7 mouse cellular contexts compared by ENCODE assay signal in genomic region chr14:20694884-20695760, GRCm38 (mm10). TPM values are rescaled to one million over a fixed set of nuclear protein-coding genes. Genes with fewer than 3 reads are reported as not detected.
DNase-seq lines count a peak whose midpoint lies in the region; ATAC-seq and TF ChIP-seq lines count a peak whose summit lies in the region.

Gene Fut11, plus strand, starts transcription at chr14:20694968.

- ATAC-seq in embryonic facial prominence, embryonic 11.5 days (replicated peaks; ENCODE audit: insufficient number of reproducible peaks, low FRiP score, low TSS enrichment, low read depth) = peak; percentile 93
- peak; percentile 91 for ATAC-seq in limb, embryonic 11.5 days (ENCODE audit: insufficient number of reproducible peaks, low FRiP score, low TSS enrichment, low read depth)
- peak; percentile 95 for ATAC-seq in midbrain, embryonic 13.5 days

- H3K9me3 ChIP-seq in embryonic facial prominence, embryonic 11.5 days (replicated peaks; ENCODE audit: control insufficient read depth, low read length) = no peaks in the 10 kb centered on the region
- no peaks in the 10 kb centered on the region for H3K9me3 ChIP-seq in limb, embryonic 11.5 days (ENCODE audit: control insufficient read depth, low read length)
- no peaks in the 10 kb centered on the region for H3K9me3 ChIP-seq in midbrain, embryonic 13.5 days

- DNase-seq in adrenal gland, postnatal 25 days = peak; percentile 91
- peak; percentile 93 for DNase-seq in embryonic facial prominence, embryonic 11.5 days (ENCODE audit: low spot score)
- peak; percentile 99 for DNase-seq in heart, adult 11 months
- DNase-seq in kidney, adult 18-20 months = peak; percentile 76
- peak; percentile 88 for DNase-seq in limb, embryonic 11.5 days (ENCODE audit: low spot score)

- no peak for TF ChIP-seq CTCF in small intestine, adult 2 months (IDR thresholded peaks at IDR 0.05; ENCODE audit: extremely low read depth, insufficient read length, insufficient replicate concordance, low read depth, low read length)

- H3K27ac ChIP-seq in embryonic facial prominence, embryonic 11.5 days (replicated peaks; ENCODE audit: low read depth, low read length) = peak within 1 kb of the TSS; percentile 81
- peak within 1 kb of the TSS; percentile 93 for H3K27ac ChIP-seq in limb, embryonic 11.5 days (replicated peaks; ENCODE audit: low read depth, low read length)
- peak within 1 kb of the TSS; percentile 98 for H3K27ac ChIP-seq in midbrain, embryonic 13.5 days
- peak within 1 kb of the TSS; percentile 84 for H3K27ac ChIP-seq in small intestine, adult 2 months (ENCODE audit: insufficient read depth, low read depth, low read length)

- H3K9ac ChIP-seq in embryonic facial prominence, embryonic 11.5 days (replicated peaks; ENCODE audit: low read length) = peak within 1 kb of the TSS; percentile 63
- peak within 1 kb of the TSS; percentile 83 for H3K9ac ChIP-seq in limb, embryonic 11.5 days (ENCODE audit: low read length)
- H3K9ac ChIP-seq in midbrain, embryonic 13.5 days (replicated peaks) = peak within 1 kb of the TSS; percentile 89

- H3K4me3 ChIP-seq in embryonic facial prominence, embryonic 11.5 days (ENCODE audit: low read depth, low read length) = peak within 1 kb of the TSS; percentile 64
- peak within 1 kb of the TSS; percentile 72 for H3K4me3 ChIP-seq in limb, embryonic 11.5 days (ENCODE audit: low read depth, low read length)
- peak within 1 kb of the TSS; percentile 83 for H3K4me3 ChIP-seq in midbrain, embryonic 13.5 days (replicated peaks)
- peak within 1 kb of the TSS; percentile 82 for H3K4me3 ChIP-seq in small intestine, adult 2 months (ENCODE audit: low read depth, low read length)

- no peaks in the 10 kb centered on the region for H3K27me3 ChIP-seq in embryonic facial prominence, embryonic 11.5 days (ENCODE audit: control insufficient read depth, insufficient read depth, low read length)
- H3K27me3 ChIP-seq in limb, embryonic 11.5 days (ENCODE audit: control insufficient read depth, insufficient read depth, low read length) = no peaks in the 10 kb centered on the region
- H3K27me3 ChIP-seq in midbrain, embryonic 13.5 days = no peaks in the 10 kb centered on the region
- no peaks in the 10 kb centered on the region for H3K27me3 ChIP-seq in small intestine, adult 2 months (ENCODE audit: control insufficient read depth, insufficient read depth, low read length)

- H3K4me1 ChIP-seq in embryonic facial prominence, embryonic 11.5 days (ENCODE audit: control insufficient read depth, insufficient read depth, low read length) = no peaks in the 10 kb centered on the region
- H3K4me1 ChIP-seq in limb, embryonic 11.5 days (ENCODE audit: control insufficient read depth, insufficient read depth, low read length) = peaks cover 19% of the 10 kb centered on the region
- peaks cover 52% of the 10 kb centered on the region for H3K4me1 ChIP-seq in midbrain, embryonic 13.5 days (replicated peaks)
- peaks cover 9% of the 10 kb centered on the region for H3K4me1 ChIP-seq in small intestine, adult 2 months (ENCODE audit: control insufficient read depth, insufficient read depth, insufficient read length, low read length)

- H3K36me3 ChIP-seq in embryonic facial prominence, embryonic 11.5 days (replicated peaks; ENCODE audit: control insufficient read depth, insufficient read depth, low read depth, low read length) = peaks cover 4% of the 10 kb centered on the region
- H3K36me3 ChIP-seq in limb, embryonic 11.5 days (ENCODE audit: control insufficient read depth, insufficient read depth, low read length) = peaks cover 17% of the 10 kb centered on the region; the same call in 1 of the 2 replicates
- peaks cover 51% of the 10 kb centered on the region for H3K36me3 ChIP-seq in midbrain, embryonic 13.5 days
- peaks cover 35% of the 10 kb centered on the region for H3K36me3 ChIP-seq in small intestine, adult 2 months (ENCODE audit: control insufficient read depth, insufficient read depth, low read length)

- under 1% methylated on average over 110 of the region's 111 CpGs for WGBS in embryonic facial prominence, embryonic 11.5 days
- under 1% methylated on average over 111 of the region's 111 CpGs for WGBS in limb, embryonic 11.5 days
- under 1% methylated on average over 106 of the region's 111 CpGs for WGBS in midbrain, embryonic 13.5 days
- WGBS in small intestine, adult 2 months = under 1% methylated on average over 110 of the region's 111 CpGs

- peak within 1 kb of the TSS; percentile 73 for H3K4me2 ChIP-seq in embryonic facial prominence, embryonic 11.5 days (ENCODE audit: low read depth, low read length)
- peak within 1 kb of the TSS; percentile 75 for H3K4me2 ChIP-seq in limb, embryonic 11.5 days (ENCODE audit: low read depth, severe bottlenecking)
- peak within 1 kb of the TSS; percentile 88 for H3K4me2 ChIP-seq in midbrain, embryonic 13.5 days (replicated peaks)

- peak; percentile 44; the same call in 1 of the 2 replicates for TF ChIP-seq POLR2A in small intestine, adult 2 months (IDR thresholded peaks at IDR 0.05; ENCODE audit: low read depth, low read length)

RNA-seq across cellular contexts. Expression of gene Fut11, which starts in this region (rescaled TPM):
- 18.0 and 22.5 TPM in 2 replicates for total RNA-seq in adrenal gland, postnatal 25 days (2021)
- polyA plus RNA-seq in embryonic facial prominence, embryonic 11.5 days (2014; fragmentation: Nextera tagmentation; extraction: Ambion mirVana) = 19.9 and 21.0 TPM in 2 replicates
- 18.3 and 18.8 TPM in 2 replicates for polyA plus RNA-seq in limb, embryonic 11.5 days (2014; fragmentation: Nextera tagmentation; extraction: Ambion mirVana)
- 22.7 and 26.0 TPM in 2 replicates for polyA plus RNA-seq in midbrain, embryonic 13.5 days (2015; fragmentation: Nextera tagmentation; extraction: Ambion mirVana)
- polyA plus RNA-seq in small intestine, adult 2 months (2012; rRNA removed) = 6.4 and 13.7 TPM in 2 replicates

Comparison
In these comparisons a context has a peak if more than half of its experiments do, and no peak if none do; other contexts are left out.
1. Peak in every context shown above with its lines: DNase-seq, ATAC-seq, H3K4me3 ChIP-seq and H3K27ac ChIP-seq.